Mouse (Mus musculus) lung, postnatal 36 days (tissue): Measurements from ENCODE around the gene Cfap97.

Experiments
- DNase-seq: peaks from one replicate; pipeline ENCODE4 v3.0.0; 2022; ENCODE audit warnings: mixed read lengths

The Cfap97 gene

GRCm38 (mm10) chr8:46232798-46233197, 81.2 kb downstream of the Cfap97 start:
- DNase-seq: no peak

- no peak for DNase-seq
Measured at GRCm38 (mm10) chr8:46234736-46235135, 83.2 kb downstream of the Cfap97 start.

- peak; percentile 10 for DNase-seq
Measured at GRCm38 (mm10) chr8:46236441-46237223, 85.1 kb downstream of the Cfap97 start.

GRCm38 (mm10) chr8:46241568-46242374, 90.2 kb downstream of the Cfap97 start:
- peak; percentile 89 for DNase-seq

- DNase-seq: no peak
Measured at GRCm38 (mm10) chr8:46242946-46243345, 91.4 kb downstream of the Cfap97 start.
